Mouse (Mus musculus): ENCODE results near the gene Selenos.
A peak's percentile ranks its signal among the peaks of the same experiment; 100 is the strongest.

The Selenos gene

DNA sequence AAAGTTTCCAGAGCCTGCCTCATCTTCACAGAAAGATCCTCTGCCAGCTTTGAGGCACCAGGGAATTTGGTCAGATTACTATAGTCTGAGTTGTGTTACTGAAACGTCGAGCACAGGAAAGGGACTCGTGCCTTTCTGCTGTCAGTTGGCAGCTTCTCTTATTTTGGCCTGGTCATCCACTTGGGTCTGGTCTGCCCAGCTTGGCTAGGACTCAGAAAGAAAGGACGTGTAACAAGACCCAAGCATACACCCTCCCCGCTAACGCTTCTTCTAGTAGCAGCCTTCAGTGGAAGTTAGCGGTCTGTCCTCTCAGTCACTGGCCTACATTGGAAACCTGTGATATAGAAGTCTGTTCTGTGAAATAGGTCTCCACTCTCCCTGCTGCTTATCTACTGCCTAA, 5.1 kb downstream of the Selenos start:
- no peak for DNase-seq (ENCODE audit: low read depth in 1 of 2, low spot score in 2 of 2)

DNA sequence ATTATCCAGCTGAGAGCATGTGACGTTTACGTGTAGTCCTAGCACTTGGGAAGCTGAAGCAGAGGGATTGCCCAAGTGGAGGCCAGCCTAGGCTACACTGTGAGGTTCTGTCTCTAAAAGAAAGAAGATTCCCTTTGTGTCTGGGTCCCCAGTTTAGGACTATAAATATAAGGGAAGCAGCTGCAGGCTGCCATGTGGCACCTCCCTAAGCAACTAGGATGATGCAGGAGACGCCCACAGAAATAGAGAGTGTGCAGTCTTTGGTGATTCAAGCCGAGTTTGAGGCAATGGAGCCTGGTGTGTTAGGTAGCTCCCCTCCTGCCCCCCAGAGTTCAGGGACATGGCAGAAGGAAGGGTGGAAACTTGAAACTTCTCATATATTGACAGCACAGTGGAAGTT, 8.2 kb downstream of the Selenos start:
- no peak for DNase-seq (ENCODE audit: low read depth in 1 of 2, low spot score in 2 of 2)

- no peak for DNase-seq (ENCODE audit: low read depth in 1 of 2, low spot score in 2 of 2)
Measured at GRCm38 (mm10) chr7:66088077-66088476, 8.6 kb downstream of the Selenos start.

DNA sequence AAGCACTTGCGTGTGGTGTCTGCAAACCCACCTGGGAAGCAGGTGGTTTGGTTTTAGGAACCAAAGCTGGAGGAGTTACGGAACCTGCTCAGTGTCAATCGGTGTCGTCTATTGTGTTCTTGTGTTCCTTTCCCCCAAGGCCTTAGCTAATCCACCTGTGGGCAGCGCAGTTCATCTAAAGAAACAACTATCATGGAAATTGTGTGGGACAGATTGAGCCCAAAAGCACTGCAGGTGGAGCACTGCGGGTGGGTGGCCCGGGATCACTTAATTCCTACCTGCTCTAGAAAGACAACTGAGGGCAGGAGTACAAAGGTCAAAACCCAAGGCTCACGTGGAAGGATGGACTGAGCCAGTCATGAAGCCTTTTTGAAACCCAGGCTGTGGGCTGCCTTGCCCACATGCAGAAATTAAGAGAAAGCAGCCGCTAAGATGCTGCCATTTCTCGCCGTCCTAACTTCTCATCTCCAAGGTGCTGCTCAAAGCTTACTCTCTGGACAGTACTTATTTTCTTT, 11.3 kb downstream of the Selenos start:
- no peak for DNase-seq (ENCODE audit: low read depth in 1 of 2, low spot score in 2 of 2)

GRCm38 (mm10) chr7:66091553-66091952, 12.1 kb downstream of the Selenos start:
- no peak for DNase-seq (ENCODE audit: low read depth in 1 of 2, low spot score in 2 of 2)

- DNase-seq (ENCODE audit: low read depth in 1 of 2, low spot score in 2 of 2), result no peak
Measured at GRCm38 (mm10) chr7:66092656-66093055, 13.2 kb downstream of the Selenos start.

GRCm38 (mm10) chr7:66094141-66094540, 14.7 kb downstream of the Selenos start:
- no peak for DNase-seq (ENCODE audit: low read depth in 1 of 2, low spot score in 2 of 2)

DNA sequence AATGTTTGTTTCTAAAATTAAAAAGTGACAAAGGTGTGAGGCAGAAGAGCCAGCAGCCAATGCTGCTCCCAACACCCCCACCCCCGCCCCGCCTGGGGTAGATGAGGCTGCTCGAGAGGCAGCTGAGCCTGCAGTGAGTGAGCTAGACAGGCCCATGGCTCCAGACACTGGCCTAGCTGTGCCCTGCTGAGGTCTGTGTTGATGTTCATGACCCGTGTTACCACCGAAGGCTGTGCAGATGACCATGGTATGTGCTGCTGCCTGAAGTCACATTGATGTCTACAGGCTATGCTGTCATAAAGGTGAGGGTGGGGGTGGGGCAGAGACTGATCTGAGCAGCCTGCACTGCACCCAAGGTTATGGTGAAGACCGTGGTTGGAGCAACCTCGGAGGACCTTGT, 19.4 kb downstream of the Selenos start:
- DNase-seq (ENCODE audit: low read depth in 1 of 2, low spot score in 2 of 2), result no peak

- DNase-seq (ENCODE audit: low read depth in 1 of 2, low spot score in 2 of 2), result no peak
Measured at GRCm38 (mm10) chr7:66101866-66102265, 22.4 kb downstream of the Selenos start.

GRCm38 (mm10) chr7:66104531-66104930, 25.1 kb downstream of the Selenos start:
- no peak for DNase-seq (ENCODE audit: low read depth in 1 of 2, low spot score in 2 of 2)

GRCm38 (mm10) chr7:66105771-66106170, 26.3 kb downstream of the Selenos start:
- DNase-seq (ENCODE audit: low read depth in 1 of 2, low spot score in 2 of 2), result no peak

DNA sequence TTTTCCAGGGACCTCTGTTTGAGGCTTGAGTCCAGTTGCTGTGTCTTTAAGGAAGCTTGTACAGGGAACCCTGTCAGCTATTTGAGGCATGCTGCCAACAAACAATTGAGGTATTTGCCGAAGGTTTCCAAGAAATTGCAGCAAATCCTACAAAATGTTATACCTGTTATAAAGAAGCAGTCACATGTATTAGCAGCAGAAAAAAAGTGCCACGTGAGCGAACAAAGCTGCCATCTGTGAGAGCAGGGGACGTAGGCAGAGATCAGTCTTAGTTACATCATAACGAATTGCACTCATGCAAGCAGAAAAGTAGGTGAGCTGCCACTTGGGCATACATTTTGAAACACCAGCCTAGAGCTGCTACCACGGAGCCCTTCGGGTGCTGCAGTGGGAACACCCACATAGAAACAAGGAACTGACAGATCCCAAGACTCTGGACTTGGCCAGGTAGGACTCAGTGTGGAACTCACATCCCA, 27.2 kb downstream of the Selenos start:
- DNase-seq (ENCODE audit: low read depth in 1 of 2, low spot score in 2 of 2), result no peak

- no peak for DNase-seq (ENCODE audit: low read depth in 1 of 2, low spot score in 2 of 2)
Measured at GRCm38 (mm10) chr7:66107206-66107605, 27.8 kb downstream of the Selenos start.

DNA sequence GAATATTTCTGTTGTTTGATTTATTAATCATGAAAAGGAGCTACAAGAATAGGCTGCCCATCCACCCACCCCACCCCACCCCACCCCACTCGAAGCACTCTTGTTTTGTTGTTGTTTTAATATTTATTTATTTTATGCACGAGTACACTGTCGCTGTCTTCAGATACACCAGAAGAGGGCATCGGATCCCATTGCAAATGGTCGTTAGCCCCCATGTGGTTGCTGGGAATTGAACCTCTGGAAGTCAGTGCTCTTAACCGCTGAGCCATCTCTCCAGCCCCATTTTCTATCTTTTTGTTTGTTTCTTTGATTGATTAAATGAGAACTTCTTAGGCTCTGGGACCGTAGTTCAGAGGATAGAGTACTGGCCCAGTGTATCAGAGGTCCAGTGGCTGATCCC, 28.5 kb downstream of the Selenos start:
- DNase-seq (ENCODE audit: low read depth in 1 of 2, low spot score in 2 of 2), result no peak

DNA sequence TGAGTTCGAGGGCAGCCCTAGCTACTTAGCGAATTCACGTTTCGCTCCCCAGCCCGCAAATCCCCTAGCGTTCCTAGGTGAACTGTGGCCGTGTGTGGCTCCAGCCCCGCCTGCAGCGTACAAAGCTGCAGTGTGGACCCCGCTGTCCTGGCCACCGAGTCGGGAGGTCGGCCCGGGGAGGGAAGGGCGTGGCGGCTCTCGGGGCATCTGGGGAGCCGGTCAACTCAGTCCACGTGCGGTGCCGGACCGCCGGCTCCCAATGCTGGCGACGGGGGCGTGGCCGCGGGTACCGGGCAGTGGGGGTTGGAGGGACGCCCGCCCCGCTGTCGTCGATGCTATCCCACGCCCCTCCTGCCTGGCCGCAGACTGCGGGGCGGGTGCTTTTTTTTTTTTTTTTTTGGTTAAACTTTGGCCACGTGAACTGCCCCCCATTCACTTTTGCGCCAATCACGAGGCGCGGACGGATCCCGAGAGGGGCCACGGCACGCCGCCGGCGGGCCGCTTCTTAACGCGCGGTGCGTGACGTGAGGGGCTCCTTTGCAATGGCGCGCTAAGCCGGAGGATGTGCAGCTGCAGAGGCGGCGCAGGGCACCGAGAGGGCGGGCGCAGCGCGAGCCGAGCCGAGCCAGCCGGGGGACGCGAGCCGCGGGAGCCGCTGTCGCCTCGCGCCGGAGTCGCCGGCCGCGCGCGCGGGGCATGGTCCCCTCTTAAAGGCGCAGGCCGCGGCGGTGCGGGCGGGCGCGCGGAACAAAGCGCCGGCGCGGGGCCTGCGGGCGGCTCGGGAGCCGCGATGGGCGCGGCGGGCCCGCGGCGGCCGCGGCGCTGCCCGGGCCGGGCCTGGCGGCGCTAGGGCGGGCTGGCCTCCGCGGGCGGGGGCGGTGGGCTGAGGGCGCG, 29.8 kb downstream of the Selenos start, which contains the start of gene Chsy1:
Chsy1 (plus strand) TSS at position 555 of the 894 bp plus-strand sequence.
- peak in 1 of 2 experiments; percentile 61 for DNase-seq (ENCODE audit: low read depth in 1 of 2, low spot score in 2 of 2)

GRCm38 (mm10) chr7:66109855-66110635, 30.6 kb downstream of the Selenos start:
- no peak for DNase-seq (ENCODE audit: low read depth in 1 of 2, low spot score in 2 of 2)

GRCm38 (mm10) chr7:66110636-66111112, 31.2 kb downstream of the Selenos start:
- DNase-seq (ENCODE audit: low read depth in 1 of 2, low spot score in 2 of 2), result no peak

DNA sequence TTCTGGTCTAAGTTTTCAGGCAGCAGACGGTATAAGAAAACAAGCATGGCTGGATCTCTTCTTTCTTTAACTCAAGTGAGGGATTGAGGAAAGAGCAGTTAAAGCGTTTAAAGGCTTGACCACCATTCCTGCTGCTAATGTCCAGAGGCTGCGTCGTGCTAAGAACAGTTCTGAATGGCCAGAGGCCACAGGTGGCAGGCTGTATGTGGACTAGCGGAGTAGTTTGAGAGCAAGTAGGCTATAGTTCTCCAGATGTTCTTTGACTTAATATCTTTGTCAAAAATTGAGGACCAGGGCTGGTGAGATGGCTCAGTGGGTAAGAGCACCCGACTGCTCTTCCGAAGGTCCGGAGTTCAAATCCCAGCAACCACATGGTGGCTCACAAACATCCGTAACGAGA, 31.8 kb downstream of the Selenos start:
- no peak for DNase-seq (ENCODE audit: low read depth in 1 of 2, low spot score in 2 of 2)

DNA sequence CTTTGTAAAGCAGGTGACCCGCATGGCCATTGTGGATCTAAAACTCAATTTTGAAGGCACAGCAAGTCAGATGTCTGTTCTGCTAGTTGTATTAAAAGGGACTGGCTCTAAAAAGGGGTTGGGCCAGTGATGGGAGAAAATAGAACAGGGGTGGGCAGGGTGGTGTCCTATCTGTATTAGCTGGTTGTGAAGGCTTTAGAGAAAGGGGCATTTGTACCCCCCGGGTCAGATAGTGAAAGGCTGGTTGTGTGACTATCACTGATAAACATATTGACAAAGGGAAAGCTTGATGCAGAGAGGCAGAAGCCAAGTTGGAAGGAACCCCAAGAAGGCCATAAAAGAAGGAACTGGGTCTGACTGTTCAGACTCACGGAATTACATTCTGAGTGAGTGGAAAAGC, 34.1 kb downstream of the Selenos start:
- no peak for DNase-seq (ENCODE audit: low read depth in 1 of 2, low spot score in 2 of 2)

- DNase-seq (ENCODE audit: low read depth in 1 of 2, low spot score in 2 of 2), result no peak
Measured at GRCm38 (mm10) chr7:66115821-66116343, 36.4 kb downstream of the Selenos start.

DNA sequence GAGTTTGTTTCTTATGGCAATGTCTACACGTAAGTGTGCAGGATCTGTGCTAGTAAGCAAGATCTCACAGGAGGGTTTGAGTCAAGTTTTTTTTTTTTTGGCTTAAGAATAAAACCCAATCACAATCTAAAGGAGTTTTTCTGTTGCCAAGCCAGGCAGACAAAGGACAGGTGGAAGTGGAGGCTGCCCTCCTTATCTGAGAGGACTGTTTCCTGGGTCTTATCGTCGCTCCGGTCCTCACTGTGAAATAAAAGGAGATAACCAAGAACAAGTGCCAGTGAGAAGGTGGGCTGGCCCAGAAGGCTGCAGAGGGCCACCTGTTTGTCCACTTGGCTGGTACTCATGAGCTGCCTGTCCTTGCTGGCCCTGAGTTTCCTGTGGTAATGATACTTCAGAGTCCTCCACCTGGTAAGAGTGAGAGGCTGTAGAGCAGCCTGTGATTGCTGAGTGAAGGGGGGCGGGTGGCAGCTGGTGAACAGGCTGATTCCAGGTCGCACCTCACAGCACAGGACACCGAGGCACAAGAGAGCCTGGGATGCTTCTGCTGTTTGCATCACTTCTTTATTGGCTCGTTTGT, 37.5 kb downstream of the Selenos start:
- no peak for DNase-seq (ENCODE audit: low read depth in 1 of 2, low spot score in 2 of 2)

All from monocyte, adult 2 months (primary cell).